10 mouse cellular contexts compared by ENCODE assay signal in the genomic region with DNA sequence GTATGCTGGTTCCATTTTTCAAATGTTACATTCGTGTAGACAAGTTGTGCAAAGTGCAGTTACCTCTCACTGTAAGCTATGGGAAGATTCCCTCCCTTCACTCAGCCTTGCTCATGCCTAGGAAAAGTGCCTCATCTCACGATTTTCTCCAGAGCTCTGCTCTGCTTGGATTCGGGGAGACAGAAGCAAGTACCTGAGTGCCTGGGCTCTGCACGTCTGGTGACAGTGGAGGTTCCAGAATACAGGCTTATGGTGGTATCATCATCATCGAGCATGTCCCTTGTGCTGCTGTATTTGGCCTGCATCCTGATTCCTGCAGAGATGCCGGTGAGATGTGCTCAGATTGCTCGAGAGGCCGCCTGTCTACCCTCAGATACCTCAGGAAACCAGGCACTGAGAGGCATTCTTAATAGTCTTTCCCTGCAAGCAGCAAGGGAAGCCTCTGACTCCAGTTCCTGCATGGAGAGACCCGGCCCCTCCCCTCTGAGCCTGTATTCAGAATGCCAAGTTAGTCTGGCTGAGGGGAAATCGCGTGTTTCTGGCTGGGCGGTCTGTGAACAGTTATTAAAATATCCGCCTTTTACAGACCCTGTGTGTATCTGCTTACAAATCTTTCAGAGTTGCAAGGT. TPM values are rescaled to one million over a fixed set of nuclear protein-coding genes. Genes with fewer than 3 reads are reported as not detected.
DNase-seq lines count a peak whose midpoint lies in the region; ATAC-seq lines count a peak whose summit lies in the region.
"Had no signal": no experiment of that assay in that cellular context is flagged by ENCODE, and none has a peak within 500 bp of the region (broad histone marks: within the 10 kb centered on the region; RNA-seq: fewer than 3 reads in every experiment).

Gene Clec1a, minus strand, starts transcription at position 590 of the 629 bp plus-strand sequence.

- peak within 1 kb of the TSS; percentile 32; the same call in 1 of the 2 replicates for H3K27ac ChIP-seq in hindbrain, embryonic 14.5 days
- no peak within 1 kb of the TSS for H3K27ac ChIP-seq in hindbrain, embryonic 11.5 days (ENCODE audit: low read depth, low read length)
- peak within 1 kb of the TSS; percentile 53 for H3K27ac ChIP-seq in lung, embryonic 15.5 days
- H3K27ac ChIP-seq: neural tube, embryonic 12.5 days had no signal

- ATAC-seq in hindbrain, embryonic 14.5 days (ENCODE audit: low FRiP score) = peak; percentile 65
- ATAC-seq in hindbrain, embryonic 11.5 days (ENCODE audit: low FRiP score) = no peak
- peak; percentile 73 for ATAC-seq in common myeloid progenitor, adult 5-6 weeks (replicated peaks; ENCODE audit: low read depth, poor library complexity, severe bottlenecking)
- ATAC-seq in lung, embryonic 15.5 days (ENCODE audit: borderline replicate concordance, extremely low read depth, low FRiP score, low TSS enrichment) = no peak
- ATAC-seq: Patski had no signal

- H3K4me2 ChIP-seq in hindbrain, embryonic 14.5 days (replicated peaks) = peak within 1 kb of the TSS; percentile 10; the same call in 1 of the 2 replicates
- no peak within 1 kb of the TSS for H3K4me2 ChIP-seq in hindbrain, embryonic 11.5 days (replicated peaks; ENCODE audit: low read depth, low read length)
- peak within 1 kb of the TSS; percentile 27 for H3K4me2 ChIP-seq in lung, embryonic 15.5 days
- H3K4me2 ChIP-seq: neural tube, embryonic 12.5 days had no signal

- H3K9me3 ChIP-seq in hindbrain, embryonic 14.5 days (ENCODE audit: control insufficient read depth, low read length) = no peaks in the 10 kb centered on the region
- no peaks in the 10 kb centered on the region for H3K9me3 ChIP-seq in hindbrain, embryonic 11.5 days (ENCODE audit: control insufficient read depth, low read length)
- no peaks in the 10 kb centered on the region for H3K9me3 ChIP-seq in lung, embryonic 15.5 days
- H3K9me3 ChIP-seq: neural tube, embryonic 12.5 days had no signal

- H3K4me1 ChIP-seq in hindbrain, embryonic 14.5 days (replicated peaks; ENCODE audit: control insufficient read depth, insufficient read depth, low read length) = no peaks in the 10 kb centered on the region
- no peaks in the 10 kb centered on the region for H3K4me1 ChIP-seq in hindbrain, embryonic 11.5 days (replicated peaks; ENCODE audit: control insufficient read depth, insufficient read depth, low read length)
- no peaks in the 10 kb centered on the region for H3K4me1 ChIP-seq in lung, embryonic 15.5 days
- H3K4me1 ChIP-seq: neural tube, embryonic 12.5 days had no signal

- H3K9ac ChIP-seq in hindbrain, embryonic 14.5 days = no peak within 1 kb of the TSS
- no peak within 1 kb of the TSS for H3K9ac ChIP-seq in hindbrain, embryonic 11.5 days (ENCODE audit: low read depth, low read length)
- H3K9ac ChIP-seq in lung, embryonic 15.5 days = no peak within 1 kb of the TSS; the same call in 1 of the 2 replicates
- H3K9ac ChIP-seq: neural tube, embryonic 12.5 days had no signal

- intact Hi-C loops in heart, postnatal 25 days (cut with DNase I) = no loop called here

- DNase-seq in hindbrain, embryonic 14.5 days (ENCODE audit: low spot score) = no peak
- no peak for DNase-seq in hindbrain, embryonic 11.5 days (ENCODE audit: low spot score)
- DNase-seq in 416B (ENCODE audit: low read depth) = peak; percentile 36
- peak; percentile 37 for DNase-seq in heart, postnatal 25 days (ENCODE audit: low spot score)
- no peak for DNase-seq in yolk sac, embryonic 10.5 days (ENCODE audit: low spot score)
- DNase-seq in spleen, postnatal 4 days (ENCODE audit: low spot score in 2 of 2) = no peak

- H3K4me3 ChIP-seq in hindbrain, embryonic 14.5 days (replicated peaks; ENCODE audit: low read length) = no peak within 1 kb of the TSS
- H3K4me3 ChIP-seq in hindbrain, embryonic 11.5 days (ENCODE audit: low read depth, low read length) = no peak within 1 kb of the TSS
- H3K4me3 ChIP-seq in lung, embryonic 15.5 days = peak within 1 kb of the TSS; percentile 29
- H3K4me3 ChIP-seq: neural tube, embryonic 12.5 days had no signal

- 59% methylated on average over 13 of the region's 13 CpGs for WGBS in hindbrain, embryonic 14.5 days
- WGBS in hindbrain, embryonic 11.5 days = 71% methylated on average over 13 of the region's 13 CpGs
- 47% methylated on average over 13 of the region's 13 CpGs for WGBS in lung, embryonic 15.5 days

- H3K27me3 ChIP-seq in hindbrain, embryonic 14.5 days (ENCODE audit: control insufficient read depth, insufficient read depth, low read length) = no peaks in the 10 kb centered on the region
- no peaks in the 10 kb centered on the region for H3K27me3 ChIP-seq in hindbrain, embryonic 11.5 days (ENCODE audit: control insufficient read depth, insufficient read depth, low read length)
- no peaks in the 10 kb centered on the region for H3K27me3 ChIP-seq in lung, embryonic 15.5 days
- H3K27me3 ChIP-seq: neural tube, embryonic 12.5 days had no signal

- H3K36me3 ChIP-seq in hindbrain, embryonic 14.5 days (replicated peaks; ENCODE audit: control insufficient read depth, insufficient read depth) = no peaks in the 10 kb centered on the region
- no peaks in the 10 kb centered on the region for H3K36me3 ChIP-seq in hindbrain, embryonic 11.5 days (ENCODE audit: control insufficient read depth, insufficient read depth, low read length)
- H3K36me3 ChIP-seq in lung, embryonic 15.5 days = no peaks in the 10 kb centered on the region
- H3K36me3 ChIP-seq: neural tube, embryonic 12.5 days had no signal

RNA-seq across cellular contexts. Expression of gene Clec1a, which starts in this region (rescaled TPM):
- 1.9 and 2.0 TPM in 2 replicates for polyA plus RNA-seq in hindbrain, embryonic 14.5 days (2014; fragmentation: Nextera tagmentation; extraction: Ambion mirVana)
- 1.3 and 1.4 TPM in 2 replicates for polyA plus RNA-seq in hindbrain, embryonic 11.5 days (2014; fragmentation: Nextera tagmentation; extraction: Ambion mirVana)
- 0.14 TPM in 1 of 2 replicates, not detected in the other for total RNA-seq in common myeloid progenitor, adult 5-6 weeks (2017)
- total RNA-seq in heart, postnatal 25 days (2021) = 10 to 100 TPM; 10.2 to 11.3 TPM
- polyA plus RNA-seq in lung, embryonic 15.5 days (2015; fragmentation: Nextera tagmentation; extraction: Ambion mirVana) = 25.0 and 27.8 TPM in 2 replicates
- polyA plus RNA-seq: Patski had no signal

Comparison
In these comparisons a context has a peak if more than half of its experiments do, and no peak if none do; other contexts are left out.
1. Peak in ATAC-seq in common myeloid progenitor, adult 5-6 weeks; RNA of the gene not detected or under 1 TPM.
2. DNase-seq: peak in 416B (single experiment) and heart, postnatal 25 days (single experiment); none in hindbrain, embryonic 14.5 days (single experiment), hindbrain, embryonic 11.5 days (single experiment), yolk sac, embryonic 10.5 days (single experiment) and spleen, postnatal 4 days (0 of 2).